Mouse (Mus musculus): ENCODE results near the gene Gstt3.

- no peak for TF ChIP-seq POLR2A (IDR thresholded peaks at IDR 0.05; ENCODE audit: borderline replicate concordance, low read depth, low read length)
- no peak for TF ChIP-seq CTCF (IDR thresholded peaks at IDR 0.05; ENCODE audit: low read depth, low read length)
Observed at GRCm38 (mm10) chr10:75756719-75757118, 24.5 kb downstream of the Gstt3 start.
